ENCODE assay signal across 15 mouse cellular contexts in the genomic region with DNA sequence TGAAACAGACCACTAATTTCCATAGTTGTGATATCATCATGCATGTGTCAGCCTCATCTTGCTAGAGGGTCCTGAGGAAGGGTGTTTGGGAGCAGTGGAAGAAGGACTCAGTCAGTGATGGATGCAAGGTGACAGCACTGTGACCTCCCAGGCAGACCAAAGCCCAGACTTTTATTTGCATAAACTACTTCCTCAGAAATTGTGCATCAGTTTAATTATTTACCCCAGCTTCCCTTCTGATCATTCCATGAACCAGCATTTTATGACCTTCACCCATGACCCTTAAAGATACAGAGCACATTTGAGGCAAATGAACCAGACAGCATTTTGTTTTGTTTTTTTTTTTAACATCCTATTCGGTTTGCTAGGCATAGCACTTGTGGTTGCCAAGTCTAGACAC. TPM values are rescaled to one million over a fixed set of nuclear protein-coding genes. Genes with fewer than 3 reads are reported as not detected.
"Had no signal": no experiment of that assay in that cellular context is flagged by ENCODE, and none has a peak within 500 bp of the region (broad histone marks: within the 10 kb centered on the region; RNA-seq: fewer than 3 reads in every experiment).

No protein-coding gene starts in this region.

- H3K27ac ChIP-seq: hindbrain, embryonic 13.5 days; hindbrain, postnatal 0 days; limb, embryonic 12.5 days; liver, embryonic 14.5 days; macrophage; midbrain, embryonic 12.5 days; neural tube, embryonic 13.5 days; stomach, postnatal 0 days had no signal

- H3K9ac ChIP-seq: hindbrain, embryonic 13.5 days; limb, embryonic 12.5 days; liver, embryonic 14.5 days; lung, embryonic 14.5 days; midbrain, embryonic 12.5 days; neural tube, embryonic 13.5 days had no signal

- DNase-seq: kidney, postnatal 14 days; layer of hippocampus, adult 9-11 months; layer of hippocampus, postnatal 36 days; lung, embryonic 14.5 days; lung, postnatal 14 days had no signal

- H3K27me3 ChIP-seq: hindbrain, embryonic 13.5 days; limb, embryonic 12.5 days; midbrain, embryonic 12.5 days; neural tube, embryonic 13.5 days had no signal

- H3K36me3 ChIP-seq: hindbrain, embryonic 13.5 days; limb, embryonic 12.5 days; midbrain, embryonic 12.5 days; neural tube, embryonic 13.5 days had no signal

- ATAC-seq: hindbrain, postnatal 0 days; midbrain, embryonic 16.5 days had no signal

- H3K9me3 ChIP-seq: hindbrain, embryonic 13.5 days; limb, embryonic 12.5 days; midbrain, embryonic 12.5 days; neural tube, embryonic 13.5 days had no signal

- H3K4me1 ChIP-seq: hindbrain, embryonic 13.5 days; limb, embryonic 12.5 days; midbrain, embryonic 12.5 days; neural tube, embryonic 13.5 days had no signal

- H3K4me3 ChIP-seq: hindbrain, embryonic 13.5 days; limb, embryonic 12.5 days; midbrain, embryonic 12.5 days; neural tube, embryonic 13.5 days had no signal

- H3K4me2 ChIP-seq: hindbrain, embryonic 13.5 days; limb, embryonic 12.5 days; lung, embryonic 14.5 days; midbrain, embryonic 12.5 days; neural tube, embryonic 13.5 days had no signal

RNA-seq across cellular contexts. Expression of gene Bcar3, which starts 58.2 kb away (rescaled TPM):
- total RNA-seq: megakaryocyte-erythroid progenitor cell, adult 5-6 weeks had no signal
